Mouse (Mus musculus) cerebellum, adult 2 months (tissue): ENCODE results near the gene Fat2.

Source experiments
- CTCF ChIP-seq: fragments of 200-500 bp; IDR thresholded peaks from 2 replicates; pipeline ENCODE4 v1.5.1; 2011; ENCODE audit warnings: low read depth, mild to moderate bottlenecking, control low read depth, low read length, moderate library complexity, borderline replicate concordance; ENCODE audit not compliant: insufficient read depth
- POLR2A ChIP-seq: fragments of 200-500 bp; IDR thresholded peaks from 2 replicates; pipeline ENCODE4 v1.6.1; 2011; ENCODE audit warnings: low read length, control low read depth, borderline replicate concordance; ENCODE audit not compliant: insufficient read depth

- TF ChIP-seq CTCF (peak; percentile 95), POLR2A (peak; percentile 65; the same call in 1 of the 2 replicates)
Observed at GRCm38 (mm10) chr11:55204159-55204596, 132.2 kb downstream of the Fat2 start, which contains the start of gene Slc36a1.
